Mouse (Mus musculus): Measurements from ENCODE around the gene Pxn. TPM values are rescaled to one million over a fixed set of nuclear protein-coding genes. Genes with fewer than 3 reads are reported as not detected.
A peak's percentile ranks its signal among the peaks of the same experiment; 100 is the strongest.
"Not testable (repeated sequence)": the region's sequence is repeated elsewhere in the genome, so short reads cannot be mapped to it uniquely, and the experiment has no call there.

The Pxn gene
- polyA plus RNA-seq, 1 experiment from 2014 or later = 25.2 TPM

- ATAC-seq (ENCODE audit: insufficient read depth) (no peak), DNase-seq (no peak)
- Histone ChIP-seq H3K4me1 (ENCODE audit: insufficient read depth) (no peaks in the 10 kb centered on the region), H3K36me3 (ENCODE audit: insufficient read depth) (no peaks in the 10 kb centered on the region), H3K4me3 (ENCODE audit: low read depth, low read length) (no peak overlapping the region), H3K4me2 (no peak overlapping the region), H3K27me3 (ENCODE audit: insufficient read depth, low read length) (no peaks in the 10 kb centered on the region), H3K9me3 (ENCODE audit: low read depth, low read length) (no peaks in the 10 kb centered on the region), H3K27ac (ENCODE audit: low read depth) (no peak overlapping the region), H3K9ac (no peak overlapping the region)
- TF ChIP-seq CTCF (IDR thresholded peaks at IDR 0.05; ENCODE audit: low read depth) = no peak
- WGBS = 71% methylated on average over 12 of the region's 12 CpGs
Measured at GRCm38 (mm10) chr5:115500383-115500935, 6.0 kb upstream of the Pxn start.

DNA sequence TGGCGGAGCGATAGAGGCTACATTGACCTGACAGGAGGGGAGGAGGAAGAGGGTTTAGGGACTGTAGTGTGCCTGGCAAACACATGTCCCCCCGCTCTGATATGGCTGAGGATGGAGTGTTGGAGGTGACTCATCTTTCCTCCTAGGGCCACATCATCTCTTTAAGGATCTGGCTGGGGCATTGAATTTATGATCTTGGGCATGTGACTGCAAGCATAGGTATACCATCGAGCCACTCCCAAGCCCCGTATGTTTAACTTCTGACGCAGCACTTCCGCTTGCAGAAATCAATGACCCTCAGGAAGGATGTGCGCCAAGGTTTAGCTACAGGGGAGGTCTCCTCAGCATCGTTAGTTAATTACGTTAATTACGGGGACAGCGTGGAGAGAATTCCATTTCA lies 3.4 kb upstream of the Pxn start:
- Histone ChIP-seq H3K36me3 (ENCODE audit: insufficient read depth) (no peaks in the 10 kb centered on the region), H3K9ac (no peak overlapping the region), H3K9me3 (ENCODE audit: low read depth, low read length) (no peaks in the 10 kb centered on the region), H3K4me1 (ENCODE audit: insufficient read depth) (peaks cover 8% of the 10 kb centered on the region; the same call in 1 of the 2 replicates), H3K4me2 (no peak overlapping the region), H3K27ac (ENCODE audit: low read depth) (no peak overlapping the region), H3K4me3 (ENCODE audit: low read depth, low read length) (no peak overlapping the region), H3K27me3 (ENCODE audit: insufficient read depth, low read length) (no peaks in the 10 kb centered on the region)
- no peak for TF ChIP-seq CTCF (IDR thresholded peaks at IDR 0.05; ENCODE audit: low read depth)
- WGBS = 46% methylated on average over 12 of the region's 12 CpGs
- ATAC-seq (ENCODE audit: insufficient read depth) (no peak), DNase-seq (no peak)

GRCm38 (mm10) chr5:115505617-115506016 lies 859 bp upstream of the Pxn start:
- not testable (repeated sequence) for H3K36me3 ChIP-seq (ENCODE audit: insufficient read depth); H3K4me3 ChIP-seq (ENCODE audit: low read depth, low read length); H3K27ac ChIP-seq (ENCODE audit: low read depth); H3K4me2 ChIP-seq; H3K27me3 ChIP-seq (ENCODE audit: insufficient read depth, low read length); ATAC-seq (ENCODE audit: insufficient read depth); H3K9me3 ChIP-seq (ENCODE audit: low read depth, low read length); DNase-seq; H3K9ac ChIP-seq
- peaks cover 20% of the 10 kb centered on the region for H3K4me1 ChIP-seq (ENCODE audit: insufficient read depth)
- 61% methylated on average over 4 of the region's 4 CpGs for WGBS

DNA sequence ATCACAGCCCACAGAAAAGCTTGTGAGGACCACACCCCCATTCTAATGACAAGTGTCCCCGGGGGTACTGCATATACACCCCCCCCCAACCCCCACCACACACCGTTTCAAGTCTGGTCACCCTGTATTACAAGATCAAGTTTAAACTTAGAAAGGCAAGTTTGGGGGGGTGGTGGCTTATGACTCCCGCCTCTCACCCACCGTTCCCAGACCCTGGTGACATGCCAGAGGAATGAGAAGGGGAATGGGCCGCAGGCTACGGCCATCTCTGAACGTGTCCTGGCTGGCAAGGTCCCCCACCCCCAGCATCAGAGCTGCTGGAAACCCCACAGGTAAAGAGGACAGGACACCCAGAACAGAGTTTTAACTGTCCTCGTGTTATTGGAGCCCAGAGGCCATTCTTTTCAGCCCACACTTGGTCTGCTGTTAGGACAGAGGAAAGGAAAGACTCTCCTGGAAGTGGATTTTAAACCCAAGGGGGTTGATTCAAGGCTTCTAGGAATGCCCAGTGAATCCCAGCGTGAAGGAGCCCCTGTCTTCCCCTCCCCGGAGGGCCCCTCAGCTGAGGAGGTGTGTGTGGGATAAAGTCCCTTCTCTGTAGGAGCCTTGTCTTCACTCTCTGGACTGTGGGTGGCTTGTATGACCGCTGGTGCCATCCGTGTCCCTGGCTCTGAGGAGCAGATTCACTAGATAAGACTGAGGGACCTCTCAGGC lies 948 bp downstream of the Pxn start:
- no peak for TF ChIP-seq CTCF (IDR thresholded peaks at IDR 0.05; ENCODE audit: low read depth)
- Histone ChIP-seq H3K4me3 (ENCODE audit: low read depth, low read length) (peak overlapping the region; percentile 95), H3K36me3 (ENCODE audit: insufficient read depth) (no peaks in the 10 kb centered on the region), H3K27ac (ENCODE audit: low read depth) (no peak overlapping the region), H3K4me2 (peak overlapping the region; percentile 95), H3K9me3 (ENCODE audit: low read depth, low read length) (no peaks in the 10 kb centered on the region), H3K4me1 (ENCODE audit: insufficient read depth) (peaks cover 20% of the 10 kb centered on the region), H3K27me3 (ENCODE audit: insufficient read depth, low read length) (no peaks in the 10 kb centered on the region), H3K9ac (peak overlapping the region; percentile 89)
- ATAC-seq (ENCODE audit: insufficient read depth) (0 out of 2 replicates have a peak, but pooled peaks have one; percentile 1), DNase-seq (peak; percentile 37)
- WGBS = 11% methylated on average over 12 of the region's 12 CpGs

DNA sequence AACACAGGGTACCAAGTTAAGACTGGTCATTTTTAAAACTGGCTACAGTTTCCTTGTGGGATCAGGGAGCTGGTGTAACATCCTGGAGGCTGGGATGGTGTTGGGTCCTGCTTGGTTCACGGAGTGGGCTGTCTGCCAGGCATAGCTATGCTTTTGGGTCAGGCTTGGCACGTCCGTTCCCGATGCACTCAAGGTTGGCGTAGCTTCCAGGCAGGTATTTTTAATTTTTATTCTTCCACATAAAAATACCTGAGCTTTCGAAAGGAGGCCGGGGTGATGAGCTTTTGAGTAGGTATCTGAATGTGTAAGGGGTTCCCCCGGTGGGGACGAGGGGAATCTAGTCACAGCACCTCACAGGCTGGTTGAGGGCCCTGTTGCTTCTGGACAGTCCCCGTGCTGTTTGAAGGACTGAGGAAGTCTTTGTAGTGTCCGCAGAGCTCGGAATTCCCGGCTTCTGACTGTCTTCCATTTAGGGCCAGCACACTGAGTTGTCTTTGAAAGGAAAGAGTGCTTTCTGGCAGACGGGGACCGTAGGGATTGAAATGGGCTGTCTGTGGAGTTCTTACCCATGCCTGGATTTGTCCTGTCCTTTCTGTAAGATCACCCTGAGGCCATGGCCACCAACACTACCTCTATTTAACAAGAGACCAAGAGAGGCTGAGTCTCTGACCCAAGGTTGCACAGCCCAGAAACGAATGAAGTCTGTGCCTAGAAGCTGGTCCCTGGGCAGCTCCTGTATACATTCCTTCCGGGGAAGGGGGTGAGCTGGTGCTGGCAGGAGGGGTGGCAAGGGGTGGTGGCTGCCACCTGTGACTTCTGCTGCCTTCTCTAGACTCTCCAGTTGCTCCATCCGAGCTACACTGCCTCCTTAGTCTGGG lies 1.7 kb downstream of the Pxn start:
- Histone ChIP-seq H3K36me3 (ENCODE audit: insufficient read depth) (0 out of 2 replicates have a peak, but pooled peaks cover under 1% of the 10 kb centered on the region), H3K9ac (peak overlapping the region; percentile 89), H3K4me3 (ENCODE audit: low read depth, low read length) (peak overlapping the region; percentile 95), H3K4me1 (ENCODE audit: insufficient read depth) (peaks cover 20% of the 10 kb centered on the region), H3K27me3 (ENCODE audit: insufficient read depth, low read length) (no peaks in the 10 kb centered on the region), H3K27ac (ENCODE audit: low read depth) (peak overlapping the region; percentile 77; the same call in 1 of the 2 replicates), H3K4me2 (peak overlapping the region; percentile 95), H3K9me3 (ENCODE audit: low read depth, low read length) (no peaks in the 10 kb centered on the region)
- DNase-seq (peak; percentile 47), ATAC-seq (ENCODE audit: insufficient read depth) (no peak; the same call in 1 of the 2 replicates)
- no peak for TF ChIP-seq CTCF (IDR thresholded peaks at IDR 0.05; ENCODE audit: low read depth)
- WGBS = 36% methylated on average over 18 of the region's 18 CpGs

- Histone ChIP-seq H3K4me3 (ENCODE audit: low read depth, low read length) (peak overlapping the region; percentile 95), H3K27ac (ENCODE audit: low read depth) (peak overlapping the region; percentile 77; the same call in 1 of the 2 replicates), H3K9ac (peak overlapping the region; percentile 89), H3K36me3 (ENCODE audit: insufficient read depth) (0 out of 2 replicates have a peak, but pooled peaks cover 6% of the 10 kb centered on the region), H3K9me3 (ENCODE audit: low read depth, low read length) (no peaks in the 10 kb centered on the region), H3K4me1 (ENCODE audit: insufficient read depth) (peaks cover 20% of the 10 kb centered on the region), H3K4me2 (peak overlapping the region; percentile 95), H3K27me3 (ENCODE audit: insufficient read depth, low read length) (no peaks in the 10 kb centered on the region)
- ATAC-seq (ENCODE audit: insufficient read depth) (peak; percentile 42), DNase-seq (peak; percentile 43)
- no peak for TF ChIP-seq CTCF (IDR thresholded peaks at IDR 0.05; ENCODE audit: low read depth)
- 32% methylated on average over 10 of the region's 10 CpGs for WGBS
Measured at GRCm38 (mm10) chr5:115508859-115509147, 2.3 kb downstream of the Pxn start.

DNA sequence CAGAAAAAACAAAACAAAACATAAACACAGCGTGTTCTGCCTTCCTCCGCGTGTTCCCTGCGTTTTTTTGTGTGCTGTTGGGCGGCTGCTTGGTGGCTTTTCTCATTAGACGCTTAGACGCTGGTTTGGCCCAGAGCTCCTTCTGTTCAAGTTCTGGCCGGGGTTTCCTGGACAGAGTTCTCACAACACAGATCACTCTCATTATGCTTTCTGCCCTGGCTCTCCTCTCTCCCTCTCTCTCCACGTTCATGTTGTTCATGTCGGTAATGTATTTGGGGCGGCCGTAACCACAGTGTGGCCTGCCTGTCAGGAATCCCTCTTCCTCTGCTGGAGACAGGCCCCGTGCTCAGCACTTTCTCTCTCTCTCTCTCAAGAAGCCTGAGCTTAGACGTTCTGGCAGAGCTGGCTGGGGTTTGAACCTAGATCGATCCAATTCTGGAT lies 2.9 kb downstream of the Pxn start:
- Histone ChIP-seq H3K9me3 (ENCODE audit: low read depth, low read length) (no peaks in the 10 kb centered on the region), H3K9ac (peak overlapping the region; percentile 30; the same call in 1 of the 2 replicates), H3K4me3 (ENCODE audit: low read depth, low read length) (peak overlapping the region; percentile 95), H3K27ac (ENCODE audit: low read depth) (peak overlapping the region; percentile 77), H3K36me3 (ENCODE audit: insufficient read depth) (0 out of 2 replicates have a peak, but pooled peaks cover 6% of the 10 kb centered on the region), H3K4me2 (peak overlapping the region; percentile 95), H3K27me3 (ENCODE audit: insufficient read depth, low read length) (no peaks in the 10 kb centered on the region), H3K4me1 (ENCODE audit: insufficient read depth) (peaks cover 25% of the 10 kb centered on the region)
- no peak for TF ChIP-seq CTCF (IDR thresholded peaks at IDR 0.05; ENCODE audit: low read depth)
- no peak for ATAC-seq (ENCODE audit: insufficient read depth)
- DNase-seq = peak; percentile 67
- 33% methylated on average over 15 of the region's 15 CpGs for WGBS
